Mouse (Mus musculus) hindbrain, embryonic 12.5 days (tissue): ENCODE results near the gene Mogs. TPM values are rescaled to one million over a fixed set of nuclear protein-coding genes. Genes with fewer than 3 reads are reported as not detected.
"Not testable (repeated sequence)": the region's sequence is repeated elsewhere in the genome, so short reads cannot be mapped to it uniquely, and the experiment has no call there.

Experiments
- ATAC-seq: fragments of 200-750 bp; cut with Nextera tagmentation; 2 replicates; pipeline ENCODE4 v1.8.0; 2017; ENCODE audit warnings: moderate TSS enrichment; ENCODE audit not compliant: low FRiP score
- H3K27ac ChIP-seq: fragments of 300-500 bp; sonication (generic); 2 replicates; pipeline ENCODE4 v1.5.1; 2016; ENCODE audit warnings: mild to moderate bottlenecking
- H3K27me3 ChIP-seq: fragments of 300-500 bp; sonication (generic); 2 replicates; pipeline ENCODE4 v1.6.1; 2016; ENCODE audit warnings: mild to moderate bottlenecking
- H3K36me3 ChIP-seq: fragments of 300-500 bp; sonication (generic); 2 replicates; pipeline ENCODE4 v1.6.1; 2016; ENCODE audit warnings: mild to moderate bottlenecking
- H3K4me1 ChIP-seq: fragments of 300-500 bp; sonication (generic); 2 replicates; pipeline ENCODE4 v1.6.1; 2016
- H3K4me2 ChIP-seq: fragments of 300-500 bp; sonication (generic); replicated peaks from 2 replicates; pipeline ENCODE4 v1.6.1; 2016; ENCODE audit warnings: mild to moderate bottlenecking
- H3K4me3 ChIP-seq: fragments of 300-500 bp; sonication (generic); 2 replicates; pipeline ENCODE4 v1.5.1; 2016; ENCODE audit warnings: mild to moderate bottlenecking
- H3K9ac ChIP-seq: fragments of 300-500 bp; sonication (generic); 2 replicates; pipeline ENCODE4 v1.6.1; 2016; ENCODE audit warnings: mild to moderate bottlenecking, moderate library complexity
- H3K9me3 ChIP-seq: fragments of 300-500 bp; sonication (generic); replicated peaks from 2 replicates; pipeline ENCODE4 v1.6.1; 2016; ENCODE audit warnings: mild to moderate bottlenecking
- WGBS: fragments of 180-500 bp; shearing (Covaris S2); methylation state at CpG from one replicate; pipeline ENCODE4 v1.1.7; 2016; 5-methylcytosine and 5-hydroxymethylcytosine counted together
- polyA plus RNA-seq: library from polyadenylated mRNA; unstranded; fragments of >200 nt; fragmentation: Nextera tagmentation; extraction: Ambion mirVana; gene quantifications from 2 replicates; pipeline ENCODE4 v1.2.1, GENCODE M21; 2016

Gene Mogs
- polyA plus RNA-seq, 1 experiment from 2014 or later = 42.6 TPM

- Histone ChIP-seq H3K36me3 (peaks cover 8% of the 10 kb centered on the region), H3K27me3 (no peaks in the 10 kb centered on the region), H3K4me1 (peaks cover 39% of the 10 kb centered on the region), H3K27ac (no peak overlapping the region), H3K4me3 (no peak overlapping the region), H3K9me3 (no peaks in the 10 kb centered on the region), H3K9ac (0 out of 2 replicates have a peak overlapping the region, but pooled peaks have one; percentile 10), H3K4me2 (peak overlapping the region; percentile 67)
- 44% methylated on average over 11 of the region's 11 CpGs for WGBS
- peak; percentile 26; the same call in 1 of the 2 replicates for ATAC-seq
Observed at GRCm38 (mm10) chr6:83142886-83143285, 27.6 kb downstream of the Mogs start.

GRCm38 (mm10) chr6:83145209-83145608, 29.9 kb downstream of the Mogs start:
- H3K4me3 ChIP-seq = no peak overlapping the region
- H3K9me3 ChIP-seq = no peaks in the 10 kb centered on the region
- no peak overlapping the region for H3K9ac ChIP-seq
- no peak for ATAC-seq
- 97% methylated on average over 2 of the region's 2 CpGs for WGBS
- H3K27me3 ChIP-seq = no peaks in the 10 kb centered on the region
- H3K27ac ChIP-seq = no peak overlapping the region
- peaks cover 25% of the 10 kb centered on the region for H3K4me1 ChIP-seq
- no peak overlapping the region for H3K4me2 ChIP-seq
- H3K36me3 ChIP-seq = peaks cover 29% of the 10 kb centered on the region

- WGBS = 70% methylated on average over 9 of the region's 9 CpGs
- no peak overlapping the region; the same call in 1 of the 2 replicates for H3K27ac ChIP-seq
- no peak overlapping the region for H3K4me2 ChIP-seq
Observed at GRCm38 (mm10) chr6:83145805-83146204, 30.5 kb downstream of the Mogs start.

GRCm38 (mm10) chr6:83147280-83147679, 32.0 kb downstream of the Mogs start:
- peaks cover 43% of the 10 kb centered on the region for H3K36me3 ChIP-seq
- H3K4me2 ChIP-seq = no peak overlapping the region
- no peak overlapping the region for H3K4me3 ChIP-seq
- no peak overlapping the region for H3K27ac ChIP-seq
- ATAC-seq = no peak
- peaks cover 24% of the 10 kb centered on the region for H3K4me1 ChIP-seq
- H3K27me3 ChIP-seq = no peaks in the 10 kb centered on the region
- H3K9ac ChIP-seq = 0 out of 2 replicates have a peak overlapping the region, but pooled peaks have one; percentile 14
- no peaks in the 10 kb centered on the region for H3K9me3 ChIP-seq
- 71% methylated on average over 7 of the region's 7 CpGs for WGBS

More at GRCm38 (mm10) chr6:83145805-83146204, 30.5 kb downstream of the Mogs start:
- no peak for ATAC-seq
- Histone ChIP-seq H3K4me1 (peaks cover 25% of the 10 kb centered on the region), H3K4me3 (no peak overlapping the region), H3K27me3 (no peaks in the 10 kb centered on the region), H3K36me3 (peaks cover 34% of the 10 kb centered on the region), H3K9ac (no peak overlapping the region), H3K9me3 (no peaks in the 10 kb centered on the region)

DNA sequence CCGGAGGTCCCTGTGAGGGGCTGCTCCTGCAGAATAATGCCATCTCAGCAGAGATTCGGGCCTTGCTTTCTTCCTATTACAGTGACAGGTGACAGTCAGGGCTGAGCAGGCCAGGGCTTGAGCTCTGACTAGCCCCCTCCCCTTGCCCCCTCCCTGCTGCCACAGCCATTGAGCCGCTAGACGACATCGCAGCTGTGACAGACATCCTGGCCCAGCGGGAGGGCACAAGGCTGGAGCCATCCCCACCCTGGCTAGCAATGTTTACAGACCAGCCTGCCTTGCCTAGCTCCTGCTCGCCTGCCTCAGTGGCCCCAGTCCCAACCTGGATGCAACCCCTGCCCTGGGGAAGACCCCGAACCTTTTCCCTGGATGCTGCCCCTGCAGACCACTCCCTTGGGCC, 36.4 kb downstream of the Mogs start:
- H3K9ac ChIP-seq = peak overlapping the region; percentile 29
- ATAC-seq = no peak
- peaks cover 51% of the 10 kb centered on the region for H3K36me3 ChIP-seq
- no peak overlapping the region for H3K4me2 ChIP-seq
- WGBS = 20% methylated on average over 8 of the region's 8 CpGs
- no peaks in the 10 kb centered on the region for H3K9me3 ChIP-seq
- no peaks in the 10 kb centered on the region for H3K27me3 ChIP-seq
- H3K4me3 ChIP-seq = no peak overlapping the region
- H3K4me1 ChIP-seq = peaks cover 29% of the 10 kb centered on the region
- peak overlapping the region; percentile 44; the same call in 1 of the 2 replicates for H3K27ac ChIP-seq

DNA sequence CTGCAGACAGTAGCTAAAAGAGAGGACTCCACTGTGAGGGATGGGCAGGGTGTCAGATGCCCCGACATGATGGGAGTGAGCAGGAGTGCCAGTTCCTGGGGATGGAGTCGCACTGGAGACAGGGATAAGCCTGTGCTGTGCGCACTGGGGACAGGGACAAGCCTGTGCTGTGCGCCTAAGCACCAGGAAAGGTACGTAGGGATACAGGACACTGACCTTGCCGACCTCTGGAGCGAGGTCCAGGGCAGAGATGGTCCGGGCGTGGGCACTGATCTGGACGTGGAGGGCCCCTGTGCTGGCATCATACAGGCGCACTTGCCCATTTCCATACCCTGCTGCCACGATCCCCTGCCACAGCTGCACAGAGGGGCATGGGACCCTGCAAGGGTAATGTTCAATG, 37.7 kb downstream of the Mogs start:
- 82% methylated on average over 12 of the region's 12 CpGs for WGBS
- H3K4me1 ChIP-seq = peaks cover 29% of the 10 kb centered on the region
- H3K9ac ChIP-seq = no peak overlapping the region
- peaks cover 42% of the 10 kb centered on the region for H3K36me3 ChIP-seq
- no peak for ATAC-seq
- H3K27ac ChIP-seq = no peak overlapping the region
- H3K4me2 ChIP-seq = no peak overlapping the region
- no peaks in the 10 kb centered on the region for H3K9me3 ChIP-seq
- H3K27me3 ChIP-seq = no peaks in the 10 kb centered on the region; the same call in 1 of the 2 replicates
- no peak overlapping the region for H3K4me3 ChIP-seq

DNA sequence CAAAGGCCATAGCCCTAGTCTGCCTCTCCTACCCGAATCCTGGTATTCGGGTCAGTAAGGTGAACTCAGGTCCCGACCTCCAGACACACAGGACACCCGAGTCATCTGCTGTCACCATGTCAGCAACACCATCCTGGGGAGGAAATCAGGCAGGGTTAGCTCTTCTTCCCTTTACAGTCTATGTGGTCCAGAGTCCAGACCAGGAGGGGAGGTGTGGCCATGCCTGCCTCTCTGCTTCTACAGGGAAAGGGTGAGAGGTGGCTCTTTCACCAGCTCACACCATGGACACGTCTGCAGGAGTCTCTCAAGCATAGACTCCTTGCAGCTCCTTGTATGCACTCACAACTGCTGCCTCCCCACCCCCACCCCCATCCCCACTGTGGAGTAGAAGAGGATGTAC, 38.2 kb downstream of the Mogs start:
- H3K9me3 ChIP-seq = no peaks in the 10 kb centered on the region
- no peaks in the 10 kb centered on the region; the same call in 1 of the 2 replicates for H3K27me3 ChIP-seq
- no peak overlapping the region for H3K27ac ChIP-seq
- peaks cover 29% of the 10 kb centered on the region for H3K4me1 ChIP-seq
- H3K9ac ChIP-seq = no peak overlapping the region
- no peak overlapping the region for H3K4me3 ChIP-seq
- peaks cover 39% of the 10 kb centered on the region for H3K36me3 ChIP-seq
- 75% methylated on average over 5 of the region's 5 CpGs for WGBS
- H3K4me2 ChIP-seq = no peak overlapping the region
- ATAC-seq = no peak

DNA sequence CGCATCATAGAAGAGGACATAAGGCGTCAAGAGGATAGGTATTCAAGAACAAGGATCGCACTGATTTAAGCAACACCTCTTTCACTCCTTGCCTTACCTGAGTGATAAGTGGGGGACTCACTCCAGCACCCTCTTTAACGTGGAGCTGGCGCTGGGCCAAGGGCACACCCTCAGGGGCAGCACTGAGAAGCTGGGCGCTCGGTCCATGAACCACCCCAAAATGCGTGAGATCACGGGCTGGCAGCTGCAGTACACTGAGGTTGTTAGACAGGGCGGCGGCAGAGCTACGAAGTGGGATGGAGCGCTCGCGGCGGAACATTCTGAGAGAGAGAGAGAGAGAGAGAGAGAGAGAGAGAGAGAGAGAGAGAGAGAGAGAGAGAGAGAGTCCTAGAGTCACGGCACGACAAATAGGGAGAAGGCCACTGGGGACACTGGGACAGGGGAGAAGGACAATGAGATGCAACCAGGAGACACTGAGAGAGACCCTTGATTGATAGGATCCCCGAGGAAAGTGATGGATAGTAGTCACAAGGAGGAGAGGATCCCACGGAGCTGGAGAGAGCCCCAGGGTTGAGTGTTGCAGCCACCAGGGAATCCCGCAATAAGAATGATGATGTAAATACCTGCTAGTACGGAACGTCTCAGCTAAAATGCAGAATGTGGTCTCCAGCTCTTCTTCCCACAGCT, 40.4 kb downstream of the Mogs start:
- Histone ChIP-seq H3K27ac (peak overlapping the region; percentile 53), H3K9ac (peak overlapping the region; percentile 71), H3K27me3 (peaks cover 9% of the 10 kb centered on the region), H3K4me3 (peak overlapping the region; percentile 52), H3K4me1 (peaks cover 29% of the 10 kb centered on the region), H3K4me2 (peak overlapping the region; percentile 81), H3K36me3 (peaks cover 17% of the 10 kb centered on the region), H3K9me3 (no peaks in the 10 kb centered on the region)
- 7% methylated on average over 23 of the region's 23 CpGs for WGBS
- ATAC-seq = peak; percentile 54

DNA sequence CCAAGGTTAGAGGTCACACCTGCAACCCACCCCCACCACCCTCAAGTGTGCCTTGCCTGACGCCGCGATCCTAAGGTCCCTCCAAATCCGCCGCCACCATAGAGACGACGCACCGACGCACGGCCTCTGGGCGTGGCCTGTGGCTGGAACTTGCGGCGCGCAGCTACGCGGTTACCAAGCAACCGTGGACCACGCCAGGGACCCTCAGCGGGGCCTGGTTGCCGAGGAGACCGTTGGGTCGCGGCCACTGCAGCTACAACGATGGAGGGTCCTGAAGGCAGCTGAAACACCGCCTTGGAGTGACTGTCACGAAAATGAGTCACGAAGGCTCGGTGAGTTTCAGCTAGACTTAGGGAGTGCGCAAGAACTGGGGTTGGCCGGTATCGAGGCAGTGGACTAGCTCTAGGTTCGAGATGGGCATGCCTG, 41.0 kb downstream of the Mogs start, which contains the start of the genes Wdr54 and 1700003E16Rik:
TSS of gene Wdr54 (minus strand) at position 139 of the 426 bp plus-strand sequence.
TSS of gene 1700003E16Rik (plus strand) at position 146 of the 426 bp plus-strand sequence.
- Histone ChIP-seq H3K27ac (peak within 1 kb of the TSS; percentile 53), H3K4me1 (peaks cover 26% of the 10 kb centered on the region)
- peak; percentile 92 for ATAC-seq

GRCm38 (mm10) chr6:83159456-83159855, 44.2 kb downstream of the Mogs start:
- not testable (repeated sequence) for H3K27ac ChIP-seq

More for the DNA sequence above, 41.0 kb downstream of the Mogs start, which contains the start of the genes Wdr54 and 1700003E16Rik:
- peaks cover 15% of the 10 kb centered on the region for H3K27me3 ChIP-seq
- 2% methylated on average over 32 of the region's 32 CpGs for WGBS
- peak within 1 kb of the TSS; percentile 71 for H3K9ac ChIP-seq
- peaks cover 17% of the 10 kb centered on the region for H3K36me3 ChIP-seq
- no peaks in the 10 kb centered on the region for H3K9me3 ChIP-seq
- peak within 1 kb of the TSS; percentile 52 for H3K4me3 ChIP-seq
- H3K4me2 ChIP-seq = peak within 1 kb of the TSS; percentile 81

DNA sequence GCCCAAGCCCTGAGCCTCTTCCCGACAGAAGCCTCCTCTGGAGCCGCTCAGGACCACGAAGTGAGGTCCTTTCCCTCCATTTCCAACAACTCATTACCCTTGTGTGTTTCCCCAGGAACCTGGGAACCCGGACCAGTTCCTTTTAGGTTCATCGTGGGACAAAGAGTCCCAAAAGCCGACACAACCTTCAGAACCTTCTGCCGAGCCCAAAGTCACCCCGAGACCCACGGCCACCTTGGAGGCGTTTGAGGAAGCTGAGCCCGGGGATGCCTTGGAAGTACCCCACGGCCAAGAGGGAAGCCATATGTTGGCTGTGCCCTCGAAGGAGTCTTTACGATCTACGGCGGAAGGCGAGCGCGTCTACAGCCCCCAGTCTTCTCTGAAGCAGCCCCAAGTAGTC, 46.1 kb downstream of the Mogs start:
- no peaks in the 10 kb centered on the region for H3K9me3 ChIP-seq
- peak overlapping the region; percentile 23 for H3K4me3 ChIP-seq
- no peak overlapping the region for H3K9ac ChIP-seq
- 10% methylated on average over 19 of the region's 19 CpGs for WGBS
- no peaks in the 10 kb centered on the region for H3K36me3 ChIP-seq
- peak overlapping the region; percentile 47 for H3K4me2 ChIP-seq
- H3K27me3 ChIP-seq = peaks cover 33% of the 10 kb centered on the region
- H3K4me1 ChIP-seq = peaks cover 23% of the 10 kb centered on the region
- no peak overlapping the region for H3K27ac ChIP-seq
- ATAC-seq = no peak

More at GRCm38 (mm10) chr6:83159456-83159855, 44.2 kb downstream of the Mogs start:
- not testable (repeated sequence) for H3K9me3 ChIP-seq, H3K4me3 ChIP-seq, ATAC-seq, H3K9ac ChIP-seq, H3K36me3 ChIP-seq, H3K4me2 ChIP-seq
- Histone ChIP-seq H3K4me1 (peaks cover 32% of the 10 kb centered on the region), H3K27me3 (peaks cover 33% of the 10 kb centered on the region)
- WGBS = 39% methylated on average over 3 of the region's 3 CpGs

- peak overlapping the region; percentile 23 for H3K4me3 ChIP-seq
- under 1% methylated on average over 49 of the region's 49 CpGs for WGBS
- H3K27ac ChIP-seq = no peak overlapping the region
- H3K9me3 ChIP-seq = no peaks in the 10 kb centered on the region
- H3K4me1 ChIP-seq = peaks cover 27% of the 10 kb centered on the region
- H3K36me3 ChIP-seq = no peaks in the 10 kb centered on the region
- ATAC-seq = no peak
- H3K4me2 ChIP-seq = peak overlapping the region; percentile 47
- H3K27me3 ChIP-seq = peaks cover 33% of the 10 kb centered on the region
- H3K9ac ChIP-seq = 0 out of 2 replicates have a peak overlapping the region, but pooled peaks have one; percentile 39
Observed at GRCm38 (mm10) chr6:83161921-83162641, 46.8 kb downstream of the Mogs start.
